Mouse (Mus musculus): Measurements from ENCODE around the gene Neu1.
"Not testable (repeated sequence)": the region's sequence is repeated elsewhere in the genome, so short reads cannot be mapped to it uniquely, and the experiment has no call there.

Gene Neu1

DNA sequence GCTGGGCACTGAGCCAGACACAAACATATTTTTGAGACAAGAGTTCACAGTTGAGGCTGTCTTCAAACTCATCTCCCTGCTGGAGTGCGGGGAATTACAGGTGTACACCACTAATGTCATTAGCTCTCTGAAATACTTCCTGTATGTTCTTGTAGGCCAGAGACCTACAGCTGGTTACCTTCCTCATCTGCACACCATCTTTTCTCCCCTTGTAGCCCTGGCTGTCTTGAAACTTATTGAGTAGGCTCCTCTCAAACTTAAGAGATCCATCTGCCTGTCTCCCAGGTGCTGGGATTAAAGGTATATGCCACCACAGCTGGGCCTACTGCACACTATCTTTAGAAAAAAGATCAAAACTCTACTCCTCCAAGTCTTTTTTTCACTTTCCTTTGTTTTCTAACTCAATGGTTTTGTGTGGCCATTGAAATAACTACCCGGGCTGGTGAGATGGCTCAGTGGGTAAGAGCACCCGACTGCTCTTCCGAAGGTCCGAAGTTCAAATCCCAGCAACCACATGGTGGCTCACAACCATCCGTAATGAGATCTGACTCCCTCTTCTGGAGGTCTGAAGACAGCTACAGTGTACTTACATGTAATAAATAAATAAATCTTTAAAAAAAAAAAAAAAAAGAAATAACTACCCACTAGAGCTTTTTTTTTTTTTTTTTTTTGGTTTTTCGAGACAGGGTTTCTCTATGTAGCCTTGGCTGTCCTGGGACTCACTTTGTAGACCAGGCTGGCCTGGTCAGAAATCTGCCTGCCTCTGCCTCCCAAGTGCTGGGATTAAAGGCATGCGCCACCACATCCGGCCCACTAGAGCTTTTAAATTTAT lies 17.9 kb downstream of the Neu1 start:
- DNase-seq (ENCODE audit: low read depth): not testable (repeated sequence)

DNA sequence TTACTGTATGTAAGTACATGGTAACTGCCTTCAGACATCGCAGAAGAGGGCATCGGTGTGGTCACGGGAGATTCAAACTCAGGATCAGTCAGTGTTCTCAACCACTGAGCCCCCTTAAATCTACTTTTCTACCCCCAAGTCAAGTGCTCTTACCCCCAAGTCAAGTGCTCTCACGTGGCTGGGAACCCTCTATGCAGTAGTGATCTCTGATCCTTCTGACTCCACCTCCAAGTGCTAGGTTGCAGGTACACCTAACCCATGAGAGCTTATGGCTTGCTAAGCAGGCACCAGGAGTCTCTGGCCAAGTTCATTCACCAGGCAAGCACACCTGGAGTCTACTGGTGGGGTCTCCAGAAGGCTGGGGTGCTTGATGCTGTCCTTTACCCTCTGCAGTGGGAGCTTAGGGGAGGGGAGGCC lies 18.5 kb downstream of the Neu1 start:
- no peak for DNase-seq (ENCODE audit: low read depth)

DNA sequence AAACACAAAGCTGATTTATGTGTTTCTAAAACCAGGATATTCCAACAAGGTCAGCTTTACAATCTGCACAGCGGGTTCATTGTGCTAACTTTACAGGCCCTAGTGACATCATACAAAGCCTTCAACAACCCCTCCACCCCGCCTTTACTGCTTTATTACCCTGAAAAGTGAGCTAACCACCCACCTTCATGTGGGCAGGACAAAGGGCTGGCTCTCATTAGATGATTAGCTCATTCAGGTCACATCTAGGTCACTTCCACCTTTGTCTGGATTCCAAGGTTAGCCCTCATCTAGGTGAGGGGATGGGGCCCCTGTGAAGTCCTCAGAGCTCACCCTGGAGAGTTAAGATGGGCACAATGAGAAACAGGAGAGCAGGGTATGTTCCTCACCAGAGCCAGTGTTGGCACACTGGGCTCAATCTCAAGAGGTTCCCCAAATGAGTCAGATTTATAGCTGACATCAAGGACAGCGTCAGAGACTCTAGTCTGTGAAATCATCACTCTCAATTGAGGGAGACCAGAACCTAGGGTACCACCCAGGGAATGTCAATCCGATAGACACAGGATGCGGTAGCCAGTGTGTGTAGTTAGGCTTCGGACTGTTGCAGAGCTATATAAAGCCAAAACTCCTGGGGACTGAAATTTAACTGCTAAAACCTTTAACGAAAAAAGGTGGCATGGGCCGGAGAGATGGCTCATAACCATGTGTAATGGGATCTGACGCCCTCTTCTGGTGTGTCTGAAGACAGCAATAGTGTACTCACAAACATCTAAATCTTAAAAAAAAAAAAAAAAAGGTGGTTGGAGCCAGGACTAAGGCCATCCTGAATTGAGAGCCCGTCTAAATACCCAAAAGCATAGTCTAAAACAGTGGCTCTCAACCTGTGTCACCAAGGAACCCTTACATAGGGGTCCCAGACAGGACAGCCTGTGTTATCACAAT lies 19.7 kb downstream of the Neu1 start:
- no peak for DNase-seq (ENCODE audit: low read depth)

DNA sequence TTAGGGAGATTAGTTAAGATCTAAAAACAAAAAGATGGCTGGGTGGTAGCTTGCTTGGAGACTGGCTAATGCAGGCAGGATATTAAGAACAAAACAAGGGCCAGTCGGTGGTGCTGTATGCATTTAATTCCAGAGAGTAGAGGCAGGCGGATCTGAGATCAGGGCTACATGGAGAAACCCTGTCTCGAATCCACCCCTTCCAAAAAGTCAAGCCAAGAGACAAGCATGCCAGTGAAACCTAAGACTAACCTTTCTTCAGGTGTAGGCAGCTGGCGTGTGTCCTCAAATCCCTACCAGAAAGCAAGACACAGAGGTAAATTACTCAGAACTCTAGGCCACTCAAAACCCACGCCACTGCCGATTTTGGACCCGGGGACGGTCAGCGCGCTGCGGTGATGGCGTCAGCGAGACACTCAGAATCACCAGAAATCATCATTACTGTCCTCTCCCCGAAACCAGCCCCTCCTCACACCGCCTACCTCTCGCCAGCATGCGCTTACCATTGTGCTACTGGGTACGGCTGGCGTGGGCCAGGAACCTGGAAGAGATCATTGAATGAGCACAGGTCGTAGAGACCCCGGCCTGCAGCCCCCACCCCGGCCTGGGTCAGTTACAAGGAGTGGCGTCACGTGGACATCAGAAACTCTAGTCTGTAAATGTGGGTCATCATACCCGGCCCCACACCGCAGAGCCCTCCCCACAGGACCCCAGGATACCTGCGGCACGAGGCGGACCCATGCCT lies 20.8 kb downstream of the Neu1 start:
- DNase-seq (ENCODE audit: low read depth): no peak

DNA sequence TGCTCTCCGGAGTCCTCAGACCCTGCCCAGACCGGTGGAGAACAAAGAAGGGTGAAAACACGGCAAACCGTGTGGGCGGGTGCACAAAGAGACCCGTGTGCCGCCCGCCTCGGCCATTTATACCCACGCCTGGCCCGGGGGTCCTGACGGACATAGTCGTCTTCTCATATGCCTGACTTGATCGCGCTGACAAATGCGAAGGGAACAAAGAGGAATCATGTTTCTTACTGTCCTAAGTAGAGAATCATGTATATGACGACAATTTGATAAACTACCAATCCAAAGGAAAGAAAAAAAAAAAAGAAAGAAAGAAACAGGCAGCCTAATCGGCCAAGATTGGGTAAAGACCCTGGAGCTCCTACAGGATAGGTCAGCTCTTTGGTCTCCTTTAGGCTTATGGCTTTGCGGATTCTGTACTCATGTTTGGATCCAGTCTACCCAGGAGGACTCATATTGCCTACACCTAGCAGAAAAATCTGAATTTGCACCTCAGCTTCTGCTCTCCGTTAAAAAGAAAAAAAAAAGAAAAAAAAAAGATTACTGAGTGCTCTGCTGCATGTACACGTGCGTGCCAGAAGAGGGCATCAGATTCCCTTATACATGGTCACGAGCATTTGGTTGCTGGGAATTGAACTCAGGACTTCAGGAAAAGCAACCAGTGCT lies 21.5 kb downstream of the Neu1 start:
- DNase-seq (ENCODE audit: low read depth): peak; percentile 86

DNA sequence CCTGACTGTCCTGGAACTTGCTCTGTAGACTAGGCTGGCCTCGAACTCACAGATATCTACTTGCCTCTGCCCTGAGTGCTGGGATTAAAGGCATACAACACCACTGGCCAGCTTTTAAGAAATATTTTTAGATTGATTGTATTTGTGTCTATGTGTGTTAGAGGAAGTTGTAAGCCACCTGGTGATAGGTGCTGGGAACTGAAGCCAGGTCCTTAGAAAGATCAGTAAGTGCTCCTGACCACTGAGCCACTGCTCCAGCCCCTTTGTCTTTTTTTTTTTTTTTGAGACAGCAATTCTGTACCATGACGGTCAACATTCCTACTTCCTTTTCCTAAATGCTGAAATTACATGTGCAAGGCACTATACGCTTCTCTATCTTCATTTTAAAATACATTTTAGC lies 22.2 kb downstream of the Neu1 start:
- no peak for DNase-seq (ENCODE audit: low read depth)

DNA sequence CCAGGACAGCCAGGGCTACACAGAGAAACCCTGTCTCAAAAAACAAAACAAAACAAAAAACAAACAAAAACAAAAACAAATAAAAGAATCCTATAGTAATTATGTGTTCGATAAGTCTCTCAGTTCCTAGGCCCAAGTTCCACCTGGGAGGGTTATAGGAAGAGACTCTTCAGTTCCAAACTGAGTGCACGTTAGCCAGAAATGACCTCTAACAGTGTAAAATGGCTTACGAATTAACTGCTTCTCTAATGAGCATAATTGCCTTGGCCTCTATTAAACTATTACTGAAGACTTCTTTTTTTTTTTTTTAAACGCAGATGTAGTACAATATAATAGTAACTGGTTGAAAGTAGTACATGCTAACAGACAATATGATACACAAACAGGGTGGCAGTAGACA lies 22.9 kb downstream of the Neu1 start:
- no peak for DNase-seq (ENCODE audit: low read depth)

DNA sequence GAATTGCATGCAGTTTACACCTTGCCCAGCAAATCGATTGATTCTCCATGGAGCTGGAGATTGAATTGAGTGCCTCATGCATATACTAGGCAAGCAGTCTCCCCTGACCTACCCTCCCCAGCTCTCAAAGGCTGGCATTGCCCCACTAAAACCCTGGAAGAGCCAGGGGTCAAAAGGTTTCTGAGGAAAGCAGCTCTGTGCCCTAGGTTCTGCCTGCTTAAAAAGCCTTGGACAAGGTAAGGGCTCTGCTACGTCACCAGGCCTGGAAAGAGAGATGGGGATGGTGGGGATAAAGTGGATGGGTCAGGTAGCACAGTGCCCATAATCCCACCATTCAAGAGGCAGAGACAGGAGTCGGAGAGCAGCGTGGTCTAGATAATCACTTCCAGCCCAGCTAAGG lies 23.8 kb downstream of the Neu1 start:
- peak; percentile 28 for DNase-seq (ENCODE audit: low read depth)

DNA sequence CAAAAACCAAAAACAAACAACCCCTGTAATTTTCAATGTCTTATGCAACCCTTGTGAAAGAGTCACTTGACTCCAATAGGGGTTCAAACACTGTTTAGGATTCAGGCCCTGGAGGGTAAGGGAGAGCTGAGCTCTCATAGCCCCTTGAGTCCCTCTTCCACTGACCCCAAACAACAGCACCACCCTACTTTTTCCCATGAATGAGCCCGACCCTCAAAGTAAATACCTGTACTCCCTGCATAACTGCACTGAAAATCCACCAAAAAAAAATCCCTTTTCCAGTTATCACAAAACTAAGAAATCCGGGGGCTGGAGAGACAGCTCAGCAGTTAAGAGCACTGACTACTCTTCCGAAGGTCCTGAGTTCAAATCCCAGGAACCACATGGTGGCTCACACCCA lies 24.8 kb downstream of the Neu1 start:
- peak; percentile 26 for DNase-seq (ENCODE audit: low read depth)

DNA sequence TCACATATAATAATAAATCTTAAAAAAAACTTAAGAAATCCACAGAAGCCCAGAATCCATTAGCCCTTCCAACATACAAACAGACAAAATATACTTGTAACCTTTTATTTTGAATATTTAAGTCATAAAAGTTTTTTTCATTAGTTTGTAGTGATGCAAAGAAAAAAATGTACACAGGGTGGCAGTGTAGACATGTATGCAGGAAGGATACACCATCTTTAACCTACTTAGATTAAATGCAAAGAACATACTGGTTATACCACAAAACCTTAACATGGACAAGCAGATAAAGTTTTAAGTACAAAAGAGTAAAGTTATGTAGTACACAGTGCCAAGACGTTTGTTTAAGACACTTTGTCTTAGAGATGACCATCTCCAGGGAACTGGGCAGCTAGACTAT lies 25.3 kb downstream of the Neu1 start:
- DNase-seq (ENCODE audit: low read depth): peak; percentile 67

DNA sequence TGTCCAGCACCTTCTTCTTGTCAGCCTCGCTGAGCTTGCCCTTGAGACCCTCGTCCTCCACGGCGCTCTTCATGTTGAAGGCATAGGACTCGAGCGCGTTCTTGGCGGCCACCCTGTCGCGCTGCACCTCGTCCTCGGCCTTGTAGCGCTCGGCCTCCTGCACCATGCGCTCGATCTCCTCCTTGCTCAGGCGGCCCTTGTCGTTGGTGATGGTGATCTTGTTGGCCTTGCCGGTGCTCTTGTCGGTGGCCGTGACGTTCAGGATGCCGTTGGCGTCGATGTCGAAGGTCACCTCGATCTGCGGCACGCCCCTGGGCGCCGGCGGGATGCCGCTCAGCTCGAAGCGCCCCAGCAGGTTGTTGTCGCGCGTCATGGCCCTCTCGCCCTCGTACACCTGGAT lies 26.2 kb downstream of the Neu1 start:
- peak; percentile 16 for DNase-seq (ENCODE audit: low read depth)

DNA sequence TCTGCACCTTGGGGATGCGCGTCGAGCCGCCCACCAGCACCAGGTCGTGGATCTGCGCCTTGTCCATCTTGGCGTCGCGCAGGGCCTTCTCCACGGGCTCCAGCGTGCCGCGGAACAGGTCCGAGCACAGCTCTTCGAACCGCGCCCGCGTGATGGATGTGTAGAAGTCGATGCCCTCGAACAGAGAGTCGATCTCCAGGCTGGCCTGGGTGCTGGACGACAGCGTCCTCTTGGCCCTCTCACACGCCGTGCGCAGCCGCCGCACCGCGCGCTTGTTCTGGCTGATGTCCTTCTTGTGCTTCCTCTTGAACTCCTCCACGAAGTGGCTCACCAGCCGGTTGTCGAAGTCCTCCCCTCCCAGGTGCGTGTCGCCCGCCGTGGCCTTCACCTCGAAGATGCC lies 26.9 kb downstream of the Neu1 start:
- not testable (repeated sequence) for DNase-seq (ENCODE audit: low read depth)

DNA sequence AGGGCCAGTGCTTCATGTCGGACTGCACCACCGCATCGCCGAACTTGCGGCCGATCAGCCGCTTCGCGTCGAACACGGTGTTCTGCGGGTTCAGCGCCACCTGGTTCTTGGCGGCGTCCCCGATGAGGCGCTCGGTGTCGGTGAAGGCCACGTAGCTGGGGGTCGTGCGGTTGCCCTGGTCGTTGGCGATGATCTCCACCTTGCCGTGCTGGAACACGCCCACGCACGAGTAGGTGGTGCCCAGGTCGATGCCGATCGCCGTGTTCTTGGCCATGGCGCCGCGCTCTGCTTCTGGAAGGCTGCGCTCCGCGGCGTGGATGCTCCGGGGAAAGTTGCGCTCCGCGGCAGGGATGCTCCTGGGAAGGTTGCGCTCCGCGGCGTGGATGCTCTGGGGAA lies 27.7 kb downstream of the Neu1 start:
- DNase-seq (ENCODE audit: low read depth): not testable (repeated sequence)

DNA sequence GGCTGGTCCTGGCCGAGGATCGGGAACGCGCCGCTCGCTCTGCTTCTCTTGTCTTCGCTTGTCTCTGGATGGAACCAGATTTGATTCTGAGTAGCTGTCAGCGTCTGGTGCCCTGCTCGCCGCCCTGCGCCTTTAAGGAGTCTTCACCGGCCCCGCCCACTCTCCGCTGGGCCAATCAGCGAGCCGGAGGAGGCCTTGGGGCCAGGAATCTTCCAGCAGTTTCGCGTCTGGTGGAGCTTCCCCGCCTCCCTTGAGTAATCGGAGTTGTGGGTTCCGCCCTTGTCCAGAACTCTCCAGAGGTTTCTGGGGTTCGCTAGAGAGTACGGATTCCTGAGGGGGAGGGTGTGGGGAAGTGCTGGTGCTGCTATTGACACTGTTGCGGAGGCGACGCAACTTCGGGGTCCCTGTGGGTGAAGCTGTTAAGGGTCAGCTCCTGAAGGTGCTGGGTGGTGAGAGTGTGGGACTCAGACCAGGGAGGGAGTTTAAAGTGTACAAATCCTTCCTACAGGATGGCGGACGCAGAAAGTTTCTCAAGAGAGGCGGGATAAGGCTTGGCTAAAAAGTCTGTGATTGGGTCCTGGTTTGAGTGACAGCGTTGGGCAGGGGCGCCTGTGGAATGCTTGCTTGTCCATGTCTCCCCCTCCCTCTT lies 28.2 kb downstream of the Neu1 start, which contains the start of gene Hspa1b:
Gene Hspa1b (minus strand): TSS at position 109 of the 649 bp plus-strand sequence.
- DNase-seq (ENCODE audit: low read depth): peak; percentile 83

DNA sequence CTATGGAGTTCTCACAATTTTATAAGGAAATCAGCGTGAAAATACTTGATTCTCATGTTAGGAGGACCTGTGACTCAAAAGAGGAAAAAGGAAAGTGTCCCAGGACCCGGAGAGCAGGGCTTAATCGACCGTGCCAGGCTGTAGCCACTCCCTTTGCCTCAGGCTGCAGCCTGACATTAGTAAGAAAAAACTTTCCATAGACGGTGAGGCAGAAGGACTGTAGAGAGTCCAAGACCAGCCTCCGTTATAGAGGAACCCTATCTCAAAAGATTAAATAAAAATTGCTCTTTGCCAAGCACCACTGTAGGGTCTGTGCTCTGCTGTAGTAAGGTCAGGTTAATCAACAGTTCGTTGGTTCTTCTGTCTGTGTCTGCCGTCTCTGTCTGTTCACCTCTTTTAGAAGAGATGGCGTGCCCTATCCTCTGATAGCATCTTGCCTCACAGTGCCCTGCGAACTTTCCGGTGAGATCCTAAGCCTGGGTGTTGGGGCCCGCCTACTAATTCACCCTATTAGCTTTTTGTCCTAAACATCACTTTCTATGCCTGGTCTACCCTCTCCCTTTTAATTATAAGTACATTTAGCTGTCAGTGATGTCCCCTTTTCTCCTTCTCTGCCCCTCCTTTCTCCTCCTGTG lies 28.9 kb downstream of the Neu1 start:
- no peak for DNase-seq (ENCODE audit: low read depth)

DNA sequence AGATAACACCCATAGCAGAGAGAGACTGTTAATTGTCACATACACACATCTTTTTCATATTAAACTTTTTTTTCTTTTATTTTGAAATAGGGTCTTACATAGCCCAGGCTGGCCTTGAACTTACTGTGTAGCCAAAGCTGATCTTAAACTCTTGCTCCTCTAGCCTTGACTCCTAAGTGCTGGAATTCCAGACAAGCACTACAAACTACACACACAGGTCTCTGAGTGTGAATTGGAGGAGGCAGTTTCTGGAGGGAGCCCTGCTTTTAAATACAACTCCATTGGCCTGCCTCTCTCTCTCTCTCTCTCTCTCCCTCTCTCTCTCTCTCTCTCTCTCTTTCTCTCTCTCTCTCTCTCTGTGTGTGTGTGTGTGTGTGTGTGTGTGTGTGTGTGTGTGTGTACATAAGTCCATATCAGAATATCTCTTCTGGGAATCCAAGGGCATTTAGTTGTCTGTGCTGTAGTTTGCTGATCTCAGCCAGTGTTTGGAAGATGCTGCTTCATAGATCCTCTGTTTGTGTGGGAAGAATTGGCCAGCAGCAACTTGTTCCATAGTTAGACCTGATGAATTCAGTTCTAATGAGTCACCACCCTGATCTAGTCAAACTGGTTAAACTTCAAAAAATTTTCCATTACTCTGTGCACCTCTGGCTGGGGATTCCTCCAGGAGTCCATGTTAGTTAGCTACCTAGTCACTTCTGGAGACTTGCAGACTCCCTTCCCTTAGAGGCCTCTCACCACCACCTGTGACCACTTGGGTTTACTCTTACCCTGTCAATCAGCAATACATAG lies 29.8 kb downstream of the Neu1 start:
- no peak for DNase-seq (ENCODE audit: low read depth)

DNA sequence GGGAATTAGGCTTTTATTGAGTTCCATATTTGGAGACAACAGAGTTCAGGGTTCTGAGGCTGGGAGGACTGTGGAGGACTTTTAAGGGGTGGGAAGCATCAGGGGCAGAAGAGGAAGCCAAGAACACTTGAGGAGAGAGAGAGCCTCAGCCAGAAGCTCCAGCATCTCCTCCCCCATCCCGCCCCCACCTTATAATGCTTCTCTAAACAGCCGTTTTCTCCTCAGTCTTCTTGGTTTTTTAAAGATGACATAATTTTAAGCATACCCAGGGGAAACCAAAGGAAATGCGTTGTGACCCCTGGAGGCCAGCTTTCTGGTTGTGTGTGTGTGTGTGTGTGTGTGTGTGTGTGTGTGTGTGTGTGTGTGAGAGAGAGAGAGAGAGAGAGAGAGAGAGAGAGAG lies 31.1 kb downstream of the Neu1 start:
- DNase-seq (ENCODE audit: low read depth): no peak

DNA sequence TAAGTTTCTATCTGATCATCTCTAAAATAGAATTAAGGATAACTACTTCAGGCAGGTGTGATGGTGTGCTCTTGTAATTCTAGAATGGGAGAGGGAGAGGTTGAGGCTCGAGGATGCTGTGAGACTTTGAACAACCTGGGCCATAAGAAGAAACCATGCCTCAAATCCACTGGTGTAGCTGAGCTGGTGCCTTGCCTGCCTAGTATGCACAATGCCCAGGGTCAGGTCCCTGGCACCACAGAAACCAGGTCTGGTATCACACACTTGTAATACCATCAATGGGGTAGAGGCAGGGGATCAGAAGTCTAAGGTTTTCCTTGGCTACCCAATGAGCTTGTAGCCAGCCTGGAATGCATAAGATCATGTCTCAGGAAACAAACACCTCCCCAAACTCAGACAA lies 31.8 kb downstream of the Neu1 start:
- DNase-seq (ENCODE audit: low read depth): no peak

DNA sequence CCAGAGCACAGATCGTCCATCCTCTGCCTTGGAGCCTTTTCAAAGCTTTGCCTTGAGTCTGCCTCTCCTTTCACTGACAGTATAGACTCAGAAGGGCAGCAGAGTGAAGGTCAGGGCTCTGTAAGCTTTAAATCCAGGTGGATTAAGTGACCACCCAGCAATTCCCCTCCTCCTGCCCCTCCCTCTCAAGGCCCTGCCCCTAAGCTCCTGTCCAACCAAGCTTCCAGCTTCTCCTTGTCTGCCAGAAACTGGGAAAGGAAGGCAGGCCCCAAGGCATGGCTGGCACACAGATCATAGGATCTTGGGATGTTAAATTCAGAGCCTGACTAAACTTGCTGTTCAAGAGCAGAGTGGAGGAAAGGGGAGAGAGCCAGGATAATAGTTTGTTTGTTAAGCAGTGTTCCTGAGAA lies 33.6 kb downstream of the Neu1 start:
- no peak for DNase-seq (ENCODE audit: low read depth)

DNA sequence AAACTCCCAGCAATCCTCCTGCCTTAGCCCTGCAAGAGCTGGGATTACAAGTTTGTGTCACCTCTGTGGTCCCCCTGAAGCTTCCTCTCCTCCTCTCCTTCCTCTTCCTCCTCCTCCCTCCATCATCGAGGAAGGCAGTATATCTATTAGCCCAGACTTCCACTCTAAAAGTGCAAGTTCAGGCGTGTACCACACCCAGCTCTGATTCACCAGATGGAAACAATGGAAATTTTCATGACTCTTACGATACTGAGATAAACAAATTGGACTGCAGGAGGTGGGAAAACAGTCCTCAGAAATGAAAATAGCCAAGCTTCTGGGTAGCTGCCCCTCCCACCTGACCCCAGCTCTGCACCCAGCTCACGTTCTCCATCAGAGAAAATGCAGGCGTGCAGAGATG lies 34.6 kb downstream of the Neu1 start:
- DNase-seq (ENCODE audit: low read depth): no peak
